Mouse (Mus musculus) natural killer cell, adult 2 months (primary cell): ENCODE results near the gene Sem1.
A peak's percentile ranks its signal among the peaks of the same experiment; 100 is the strongest.
"Not testable (repeated sequence)": the region's sequence is repeated elsewhere in the genome, so short reads cannot be mapped to it uniquely, and the experiment has no call there.

ENCODE experiments used
- DNase-seq, 2 experiments: peaks; one replicate each; pipeline ENCODE4 v3.0.0; 2022; ENCODE audit warnings: low spot score in 2 of 2

Sem1 gene

DNA sequence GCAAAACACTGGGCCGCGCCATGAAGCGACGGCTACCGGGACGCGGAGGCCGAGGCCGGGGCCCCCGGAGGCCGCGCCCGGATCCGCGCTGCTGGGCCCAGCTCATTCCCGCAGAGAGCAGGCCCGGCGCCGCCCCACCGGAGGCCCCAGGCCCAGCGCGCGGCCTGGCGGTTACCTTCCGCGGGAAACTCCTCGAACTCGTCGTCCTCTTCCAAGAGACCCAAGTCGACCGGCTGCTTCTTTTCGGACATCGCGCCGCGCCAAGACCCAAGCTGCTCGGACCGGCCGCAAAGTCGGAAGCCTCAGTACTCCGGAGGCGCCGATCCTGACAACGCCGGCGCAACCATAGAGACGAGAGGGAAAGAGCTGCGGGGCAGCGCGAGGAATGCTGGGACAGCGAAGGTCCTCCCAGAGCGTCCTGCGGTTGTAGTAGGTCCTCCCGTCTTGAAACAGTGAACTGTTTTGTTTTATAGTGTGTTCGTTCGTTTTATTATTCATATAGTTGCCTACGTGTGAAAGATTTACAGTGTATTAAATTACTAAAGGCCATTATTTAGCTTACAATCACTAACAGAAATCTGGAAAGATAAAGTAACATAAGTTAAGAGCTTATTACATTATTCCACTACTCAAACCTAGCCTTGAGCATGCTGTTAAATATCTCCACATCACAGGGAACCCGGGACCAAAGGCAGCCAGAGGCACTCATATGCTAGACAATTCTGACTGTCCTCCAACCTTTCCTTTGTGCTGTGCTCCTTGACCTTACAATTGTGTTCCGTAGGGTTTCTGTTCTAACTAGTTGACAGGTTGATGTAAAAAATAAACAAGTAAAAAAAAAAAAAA lies at the start of gene Sem1:
TSS of gene Sem1 (minus strand) at position 360 of the 846 bp plus-strand sequence.
- peak; percentile 82 to 88 for DNase-seq

- no peak for DNase-seq
Observed at GRCm38 (mm10) chr6:6622846-6623749, 44.6 kb upstream of the Sem1 start.

- DNase-seq: no peak
Observed at GRCm38 (mm10) chr6:6603561-6604544, 25.4 kb upstream of the Sem1 start.

- DNase-seq: no peak
Observed at GRCm38 (mm10) chr6:6586313-6586712, 7.8 kb upstream of the Sem1 start.

DNA sequence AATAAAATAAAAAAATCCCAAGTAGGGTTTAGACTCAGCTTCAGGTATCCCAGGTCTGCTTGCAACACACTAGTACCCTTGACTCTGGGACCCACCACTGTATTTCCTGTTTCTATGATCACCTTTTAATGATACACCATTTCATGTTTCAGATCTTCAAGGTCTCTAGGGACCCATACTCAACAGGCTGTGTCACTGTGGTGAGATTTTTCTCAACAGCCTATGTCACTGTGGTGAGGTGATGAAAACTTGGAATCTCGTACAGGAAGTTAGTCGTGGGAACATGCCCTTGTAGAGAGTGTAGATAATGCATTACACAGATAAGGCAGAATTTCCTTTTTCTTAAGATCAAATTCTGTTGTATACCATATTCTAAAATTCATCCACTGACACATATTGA lies 3.4 kb upstream of the Sem1 start:
- peak; percentile 39 to 53 for DNase-seq

- DNase-seq: peak in 1 of 2 experiments; percentile 42
Observed at GRCm38 (mm10) chr6:6577741-6578284, 650 bp downstream of the Sem1 start.

GRCm38 (mm10) chr6:6577291-6577690 lies 1.2 kb downstream of the Sem1 start:
- no peak for DNase-seq

DNA sequence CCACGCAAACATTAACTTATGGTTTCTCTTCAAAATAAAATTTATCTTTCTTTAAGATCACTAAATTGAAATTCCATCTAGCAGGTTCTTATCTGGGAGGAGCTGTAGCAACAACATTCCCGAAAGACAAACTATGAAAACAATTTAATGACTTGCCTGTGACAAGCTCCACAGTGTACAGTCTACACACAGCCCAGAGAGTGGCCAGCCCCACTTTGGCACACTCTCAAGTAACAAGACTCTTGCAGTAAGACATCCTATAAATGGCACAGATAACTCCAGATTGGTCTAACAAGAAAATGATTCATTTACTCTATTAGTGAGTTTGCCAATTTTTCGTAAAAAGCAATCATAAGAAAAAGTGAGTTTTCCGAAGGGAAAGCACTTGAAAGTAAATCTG lies 2.7 kb downstream of the Sem1 start:
- no peak for DNase-seq

DNA sequence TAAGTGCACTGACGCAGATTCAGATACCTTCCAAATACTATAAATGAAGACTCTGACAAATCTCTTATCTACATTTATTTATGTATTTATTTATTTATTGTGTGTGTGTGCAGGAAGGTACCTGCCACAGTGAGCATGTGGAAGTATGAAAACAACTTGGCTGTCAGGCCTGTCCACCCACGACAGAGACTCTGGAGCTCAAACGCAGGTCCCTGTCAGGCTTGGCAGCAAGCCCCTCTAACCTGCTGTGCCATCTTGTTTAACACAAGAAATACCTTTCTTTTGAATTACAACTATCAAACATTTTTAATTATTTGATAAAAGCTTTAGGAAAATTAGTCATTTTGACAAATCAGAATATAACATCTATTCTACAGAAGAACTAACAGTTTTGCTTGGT lies 10.0 kb downstream of the Sem1 start:
- no peak for DNase-seq

GRCm38 (mm10) chr6:6563691-6564090 lies 14.8 kb downstream of the Sem1 start:
- no peak for DNase-seq

GRCm38 (mm10) chr6:6562716-6563115 lies 15.7 kb downstream of the Sem1 start:
- DNase-seq: no peak

DNA sequence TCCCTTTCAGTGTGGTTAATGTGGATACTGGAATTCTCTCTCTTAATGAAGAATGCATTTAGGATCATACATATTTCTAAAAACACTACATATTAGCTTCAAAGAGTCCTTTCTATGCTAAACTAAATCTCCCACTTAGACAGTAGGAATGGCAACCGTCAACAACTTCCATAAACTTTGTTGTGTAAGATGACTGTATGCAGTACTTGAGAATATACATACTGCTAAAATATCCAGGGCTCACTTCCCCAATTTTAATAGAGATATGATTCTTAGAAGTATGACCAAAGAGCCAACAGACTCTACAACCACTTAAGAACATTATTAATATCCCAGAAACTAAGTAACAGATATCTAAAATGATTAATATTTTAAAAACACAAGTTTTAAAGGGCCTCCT lies 20.8 kb downstream of the Sem1 start:
- DNase-seq: no peak

GRCm38 (mm10) chr6:6552006-6552405 lies 26.5 kb downstream of the Sem1 start:
- no peak for DNase-seq

GRCm38 (mm10) chr6:6547997-6548396 lies 30.5 kb downstream of the Sem1 start:
- DNase-seq: no peak

DNA sequence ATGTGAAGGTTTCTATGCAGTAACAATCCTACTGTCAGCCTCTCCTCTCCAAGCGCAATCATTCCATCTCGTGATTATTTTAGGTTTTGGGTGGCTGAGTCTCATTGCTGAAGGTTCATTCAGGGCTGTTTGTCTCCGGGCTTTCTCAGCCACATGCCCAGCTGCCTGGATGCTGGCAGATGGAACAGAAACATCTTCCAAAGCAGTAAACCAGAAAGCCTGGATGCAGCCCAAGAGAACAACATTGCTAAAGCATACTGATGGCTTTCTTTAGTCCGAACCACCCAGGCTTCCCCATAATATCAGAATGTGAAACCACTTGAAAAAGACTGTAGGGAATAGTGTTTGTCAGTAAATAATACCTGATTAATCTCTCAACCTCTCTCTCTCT lies 34.2 kb downstream of the Sem1 start:
- DNase-seq: no peak

DNA sequence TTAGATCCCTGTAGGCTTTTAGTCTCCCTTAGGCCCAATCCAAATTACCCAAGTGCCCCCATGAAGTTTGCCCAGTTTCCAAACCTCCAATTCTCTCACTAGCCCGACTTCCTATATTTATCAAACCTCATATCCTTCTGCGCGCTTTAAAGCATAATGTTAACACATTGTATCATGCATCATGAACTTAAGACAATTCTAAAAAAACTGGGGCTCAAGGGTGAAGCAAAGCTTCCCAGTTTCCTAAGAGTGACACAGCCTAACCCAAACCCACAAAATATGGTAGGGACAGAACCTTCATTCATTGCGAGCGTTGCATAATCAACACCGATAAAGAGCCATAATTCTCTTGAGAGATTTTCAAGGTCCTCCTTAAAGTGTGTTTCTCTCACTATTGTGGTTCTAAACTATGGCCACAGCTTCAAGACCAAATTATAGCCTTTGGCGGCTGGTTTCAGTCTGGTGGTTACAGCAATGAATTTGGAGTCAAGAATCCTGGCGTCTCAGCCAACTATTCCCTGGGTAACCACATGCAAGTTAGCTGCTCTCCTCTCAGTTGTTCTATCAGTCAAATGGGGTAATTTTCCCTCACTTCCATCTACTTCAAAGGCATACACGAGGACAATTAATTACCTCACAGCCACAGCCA lies 34.7 kb downstream of the Sem1 start:
- no peak for DNase-seq

DNA sequence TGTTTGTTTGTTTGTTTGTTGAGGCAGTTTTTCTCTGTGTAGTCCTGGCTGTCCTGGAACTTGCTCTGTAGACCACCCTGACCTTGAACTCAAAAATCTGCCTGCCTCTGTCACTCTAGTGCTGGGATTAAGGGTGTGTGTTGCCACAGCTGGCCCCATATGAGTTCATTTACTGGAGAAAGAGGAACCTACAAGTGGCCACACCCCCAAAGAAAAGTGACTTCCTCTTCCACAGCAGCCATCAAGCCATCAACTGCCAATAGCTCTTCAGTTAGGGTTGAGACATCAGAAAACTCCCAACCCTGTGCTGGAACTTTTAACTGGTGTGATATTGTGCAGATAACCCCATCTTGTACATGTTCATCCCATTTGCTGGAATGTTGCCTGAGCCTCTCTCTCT lies 36.3 kb downstream of the Sem1 start:
- peak in 1 of 2 experiments; percentile 20 for DNase-seq

DNA sequence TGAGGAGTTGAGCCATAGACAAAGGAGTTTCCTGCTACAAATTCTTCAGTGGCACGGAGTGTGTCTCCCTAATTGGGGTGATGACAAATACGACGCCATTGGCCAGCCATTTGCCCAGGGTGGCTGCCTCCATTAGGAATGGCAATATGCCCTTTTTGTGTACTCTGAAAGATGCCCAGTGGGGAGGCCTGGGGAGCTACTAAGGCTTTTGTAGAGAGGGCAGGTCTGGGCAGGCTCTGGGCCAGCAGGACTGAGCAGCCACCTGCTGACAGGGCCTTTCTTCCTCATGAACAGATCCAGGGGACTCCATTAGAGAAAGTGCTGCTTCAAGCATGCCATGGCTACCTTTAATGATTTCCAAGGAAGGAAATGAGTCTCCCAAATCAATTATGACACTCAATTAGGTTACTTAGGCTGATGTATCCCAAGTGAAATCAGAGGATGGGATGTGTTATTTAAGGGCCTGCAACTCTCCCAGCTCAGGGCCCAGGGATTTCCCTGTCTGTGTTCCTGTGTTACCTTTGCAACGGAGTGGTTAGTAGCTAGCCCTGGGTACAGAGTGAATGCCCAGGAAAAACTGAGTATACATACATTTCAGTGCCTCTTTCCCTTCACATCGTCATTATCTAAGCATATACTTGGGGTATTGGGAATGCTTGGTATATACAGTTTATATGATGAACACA lies 41.5 kb downstream of the Sem1 start:
- DNase-seq: no peak

DNA sequence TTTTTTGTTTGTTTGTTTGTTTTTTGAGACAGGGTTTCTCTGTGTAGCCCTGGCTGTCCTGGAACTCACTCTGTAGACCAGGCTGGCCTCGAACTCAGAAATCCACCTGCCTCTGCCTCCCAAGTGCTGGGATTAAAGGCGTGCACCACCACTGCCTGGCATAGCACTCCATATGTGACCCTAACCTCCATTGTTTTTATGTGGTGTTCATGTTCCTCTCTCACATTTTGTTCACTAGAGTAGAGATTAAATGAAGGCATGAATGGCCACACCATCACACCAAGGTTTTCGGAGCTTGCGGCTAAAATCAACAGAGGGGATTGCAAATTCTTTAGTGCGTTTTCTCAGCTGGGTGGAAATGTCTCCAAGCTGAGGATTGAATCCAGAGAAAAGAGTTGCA lies 42.1 kb downstream of the Sem1 start:
- not testable (repeated sequence) for DNase-seq
